Mouse (Mus musculus) limb, embryonic 12.5 days (tissue): ENCODE data around the gene Slc29a2. TPM values are rescaled to one million over a fixed set of nuclear protein-coding genes. Genes with fewer than 3 reads are reported as not detected.

Experiments
- ATAC-seq: fragments of 200-750 bp; cut with Nextera tagmentation; 2 replicates; pipeline ENCODE4 v1.8.0; 2017; ENCODE audit warnings: low read depth, moderate TSS enrichment; ENCODE audit not compliant: insufficient number of reproducible peaks, insufficient read depth, low FRiP score, low TSS enrichment
- H3K27ac ChIP-seq: fragments of 300-500 bp; sonication (generic); 2 replicates; pipeline ENCODE4 v1.5.1; 2016; ENCODE audit warnings: mild to moderate bottlenecking, moderate library complexity
- H3K27me3 ChIP-seq: fragments of 300-500 bp; sonication (generic); 2 replicates; pipeline ENCODE4 v1.6.1; 2016; ENCODE audit warnings: mild to moderate bottlenecking, moderate library complexity
- H3K36me3 ChIP-seq: fragments of 300-500 bp; sonication (generic); 2 replicates; pipeline ENCODE4 v1.6.1; 2016; ENCODE audit warnings: mild to moderate bottlenecking, moderate library complexity
- H3K4me1 ChIP-seq: fragments of 300-500 bp; sonication (generic); replicated peaks from 2 replicates; pipeline ENCODE4 v1.6.1; 2016
- H3K4me2 ChIP-seq: fragments of 300-500 bp; sonication (generic); 2 replicates; pipeline ENCODE4 v1.6.1; 2016; ENCODE audit warnings: mild to moderate bottlenecking, moderate library complexity
- H3K4me3 ChIP-seq: fragments of 300-500 bp; sonication (generic); replicated peaks from 2 replicates; pipeline ENCODE4 v1.5.1; 2016; ENCODE audit warnings: mild to moderate bottlenecking
- H3K9ac ChIP-seq: fragments of 300-500 bp; sonication (generic); replicated peaks from 2 replicates; pipeline ENCODE4 v1.6.1; 2016; ENCODE audit warnings: mild to moderate bottlenecking, moderate library complexity
- H3K9me3 ChIP-seq: fragments of 300-500 bp; sonication (generic); 2 replicates; pipeline ENCODE4 v1.6.1; 2016; ENCODE audit warnings: mild to moderate bottlenecking, moderate library complexity
- WGBS: fragments of 180-500 bp; shearing (Covaris S2); methylation state at CpG from one replicate; pipeline ENCODE4 v1.1.7; 2016; 5-methylcytosine and 5-hydroxymethylcytosine counted together
- polyA plus RNA-seq: library from polyadenylated mRNA; unstranded; fragments of >200 nt; fragmentation: Nextera tagmentation; extraction: Ambion mirVana; gene quantifications from 2 replicates; pipeline ENCODE4 v1.2.1, GENCODE M21; 2016

Slc29a2 gene
- polyA plus RNA-seq, 1 experiment from 2014 or later: 4.9 TPM

GRCm38 (mm10) chr19:5050047-5050905, 26.6 kb downstream of the Slc29a2 start, which contains the start of gene Rin1:
Gene Rin1, plus strand, starts transcription at chr19:5050481.
- ATAC-seq: no peak
- WGBS: 16% methylated on average over 14 of the region's 14 CpGs
- H3K4me2 ChIP-seq: peak within 1 kb of the TSS; percentile 36

GRCm38 (mm10) chr19:5051031-5051430, 27.4 kb downstream of the Slc29a2 start:
- H3K27ac ChIP-seq: no peak overlapping the region
- peaks cover 38% of the 10 kb centered on the region for H3K36me3 ChIP-seq
- no peaks in the 10 kb centered on the region for H3K9me3 ChIP-seq
- peaks cover 29% of the 10 kb centered on the region for H3K4me1 ChIP-seq
- peak overlapping the region; percentile 36 for H3K4me2 ChIP-seq
- ATAC-seq: peak; percentile 16; the same call in 1 of the 2 replicates
- WGBS: 6% methylated on average over 17 of the region's 17 CpGs
- peak overlapping the region; percentile 23; the same call in 1 of the 2 replicates for H3K9ac ChIP-seq
- peaks cover 49% of the 10 kb centered on the region for H3K27me3 ChIP-seq
- H3K4me3 ChIP-seq: peak overlapping the region; percentile 17

More at GRCm38 (mm10) chr19:5050047-5050905, 26.6 kb downstream of the Slc29a2 start, which contains the start of gene Rin1:
- Histone ChIP-seq H3K4me1 (peaks cover 29% of the 10 kb centered on the region), H3K4me3 (peak within 1 kb of the TSS; percentile 17), H3K27ac (no peak within 1 kb of the TSS), H3K36me3 (peaks cover 41% of the 10 kb centered on the region), H3K9me3 (no peaks in the 10 kb centered on the region), H3K9ac (peak within 1 kb of the TSS; percentile 23; the same call in 1 of the 2 replicates), H3K27me3 (peaks cover 49% of the 10 kb centered on the region)

- Histone ChIP-seq H3K4me3 (0 out of 2 replicates have a peak overlapping the region, but pooled peaks have one; percentile 17), H3K27ac (no peak overlapping the region), H3K4me1 (peaks cover 34% of the 10 kb centered on the region), H3K27me3 (peaks cover 49% of the 10 kb centered on the region), H3K9ac (no peak overlapping the region), H3K36me3 (peaks cover 33% of the 10 kb centered on the region), H3K4me2 (peak overlapping the region; percentile 36; the same call in 1 of the 2 replicates), H3K9me3 (no peaks in the 10 kb centered on the region)
- 40% methylated on average over 3 of the region's 3 CpGs for WGBS
- ATAC-seq: no peak
These were observed 27.9 kb downstream of the Slc29a2 start for GRCm38 (mm10) chr19:5051515-5051914.

- no peaks in the 10 kb centered on the region for H3K9me3 ChIP-seq
- peak overlapping the region; percentile 5; the same call in 1 of the 2 replicates for H3K4me3 ChIP-seq
- H3K9ac ChIP-seq: no peak overlapping the region
- no peak overlapping the region; the same call in 1 of the 2 replicates for H3K4me2 ChIP-seq
- H3K36me3 ChIP-seq: peaks cover 25% of the 10 kb centered on the region
- ATAC-seq: no peak
- peaks cover 41% of the 10 kb centered on the region for H3K4me1 ChIP-seq
- 26% methylated on average over 25 of the region's 25 CpGs for WGBS
- peaks cover 49% of the 10 kb centered on the region for H3K27me3 ChIP-seq
- no peak overlapping the region for H3K27ac ChIP-seq
These were observed 28.6 kb downstream of the Slc29a2 start for GRCm38 (mm10) chr19:5052166-5052822.

GRCm38 (mm10) chr19:5052853-5053252, 29.2 kb downstream of the Slc29a2 start:
- H3K9me3 ChIP-seq: no peaks in the 10 kb centered on the region
- WGBS: 50% methylated on average over 17 of the region's 17 CpGs
- H3K36me3 ChIP-seq: peaks cover 19% of the 10 kb centered on the region
- no peak overlapping the region for H3K4me3 ChIP-seq
- H3K4me1 ChIP-seq: peaks cover 41% of the 10 kb centered on the region
- no peak overlapping the region for H3K27ac ChIP-seq
- peaks cover 49% of the 10 kb centered on the region for H3K27me3 ChIP-seq
- no peak overlapping the region for H3K9ac ChIP-seq
- ATAC-seq: no peak
- H3K4me2 ChIP-seq: no peak overlapping the region

GRCm38 (mm10) chr19:5053909-5054308, 30.2 kb downstream of the Slc29a2 start:
- H3K4me1 ChIP-seq: peaks cover 52% of the 10 kb centered on the region
- no peak overlapping the region for H3K9ac ChIP-seq

GRCm38 (mm10) chr19:5056251-5056650, 32.6 kb downstream of the Slc29a2 start:
- Histone ChIP-seq H3K9me3 (no peaks in the 10 kb centered on the region), H3K27me3 (peaks cover 29% of the 10 kb centered on the region), H3K4me1 (peaks cover 57% of the 10 kb centered on the region), H3K4me3 (no peak overlapping the region), H3K9ac (no peak overlapping the region), H3K36me3 (no peaks in the 10 kb centered on the region), H3K27ac (no peak overlapping the region), H3K4me2 (no peak overlapping the region)
- 0 out of 2 replicates have a peak, but pooled peaks have one; percentile 4 for ATAC-seq
- 10% methylated on average over 6 of the region's 6 CpGs for WGBS

More at GRCm38 (mm10) chr19:5053909-5054308, 30.2 kb downstream of the Slc29a2 start:
- no peak for ATAC-seq
- no peaks in the 10 kb centered on the region for H3K9me3 ChIP-seq
- H3K4me2 ChIP-seq: no peak overlapping the region
- H3K27me3 ChIP-seq: peaks cover 49% of the 10 kb centered on the region
- WGBS: 17% methylated on average over 9 of the region's 9 CpGs
- H3K4me3 ChIP-seq: 0 out of 2 replicates have a peak overlapping the region, but pooled peaks have one; percentile 3
- H3K27ac ChIP-seq: no peak overlapping the region
- H3K36me3 ChIP-seq: peaks cover 10% of the 10 kb centered on the region; the same call in 1 of the 2 replicates

GRCm38 (mm10) chr19:5057876-5058775, 34.5 kb downstream of the Slc29a2 start:
- Histone ChIP-seq H3K4me2 (no peak overlapping the region), H3K27ac (no peak overlapping the region), H3K27me3 (peaks cover 10% of the 10 kb centered on the region), H3K9ac (peak overlapping the region; percentile 40; the same call in 1 of the 2 replicates), H3K4me1 (peaks cover 47% of the 10 kb centered on the region), H3K36me3 (no peaks in the 10 kb centered on the region), H3K9me3 (no peaks in the 10 kb centered on the region), H3K4me3 (no peak overlapping the region)
- WGBS: 26% methylated on average over 16 of the region's 16 CpGs
- ATAC-seq: no peak

GRCm38 (mm10) chr19:5058801-5059771, 35.4 kb downstream of the Slc29a2 start:
- 0 out of 2 replicates have a peak, but pooled peaks have one; percentile 27 for ATAC-seq
- 15% methylated on average over 10 of the region's 10 CpGs for WGBS
- H3K4me2 ChIP-seq: no peak overlapping the region
- peaks cover under 1% of the 10 kb centered on the region for H3K27me3 ChIP-seq
- H3K4me1 ChIP-seq: peaks cover 47% of the 10 kb centered on the region
- H3K4me3 ChIP-seq: no peak overlapping the region
- H3K9ac ChIP-seq: 0 out of 2 replicates have a peak overlapping the region, but pooled peaks have one; percentile 40
- no peaks in the 10 kb centered on the region for H3K9me3 ChIP-seq
- H3K36me3 ChIP-seq: no peaks in the 10 kb centered on the region
- H3K27ac ChIP-seq: peak overlapping the region; percentile 45
